Mouse (Mus musculus) heart, postnatal 25 days (tissue): ENCODE measurements at regions not wholly inside any gene's neighbourhood (a gene's known extent, or its start where the extent isn't known, plus 50 kb on each side); places are given as distances from the start of the nearest gene placed in this dataset.
"Not testable (repeated sequence)": the region's sequence is repeated elsewhere in the genome, so short reads cannot be mapped to it uniquely, and the experiment has no call there.

Source experiments
- DNase-seq: peaks from one replicate; pipeline ENCODE4 v3.0.0; 2022; ENCODE audit warnings: low spot score
- intact Hi-C: fragments of 180-260 bp; cut with DNase I; formaldehyde crosslinking; loops from one replicate; pipeline ENCODE4 v1.15.1; 2025

- no peak for DNase-seq
- intact Hi-C loops: no loop called here
Observed at GRCm38 (mm10) chr12:77571071-77571470, 333.1 kb downstream of the Fut8 start.

- intact Hi-C loops: no loop called here
- DNase-seq: no peak
Observed at GRCm38 (mm10) chr12:77575046-77575445, 337.1 kb downstream of the Fut8 start.

DNA sequence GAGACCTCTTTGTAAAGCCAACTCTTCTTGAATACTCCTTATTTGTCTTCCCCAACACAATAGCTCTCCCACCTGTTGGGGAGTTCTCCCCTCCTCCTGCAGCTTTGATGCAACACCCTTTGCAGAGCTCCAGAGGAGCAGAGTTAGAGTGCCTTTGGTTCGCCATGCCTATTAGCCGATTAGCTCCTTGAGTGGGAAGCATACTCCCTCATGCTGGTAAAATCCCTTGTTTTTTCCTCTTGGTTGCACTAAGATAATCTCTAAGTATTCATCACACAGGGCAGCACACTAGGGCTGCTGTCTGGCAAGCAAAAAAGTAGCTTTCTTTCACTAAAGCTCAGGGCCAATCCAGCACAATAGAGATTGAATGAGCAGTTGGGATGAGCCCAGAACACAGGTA, 350.4 kb downstream of the Fut8 start:
- no peak for DNase-seq
- intact Hi-C loops: no loop called here

DNA sequence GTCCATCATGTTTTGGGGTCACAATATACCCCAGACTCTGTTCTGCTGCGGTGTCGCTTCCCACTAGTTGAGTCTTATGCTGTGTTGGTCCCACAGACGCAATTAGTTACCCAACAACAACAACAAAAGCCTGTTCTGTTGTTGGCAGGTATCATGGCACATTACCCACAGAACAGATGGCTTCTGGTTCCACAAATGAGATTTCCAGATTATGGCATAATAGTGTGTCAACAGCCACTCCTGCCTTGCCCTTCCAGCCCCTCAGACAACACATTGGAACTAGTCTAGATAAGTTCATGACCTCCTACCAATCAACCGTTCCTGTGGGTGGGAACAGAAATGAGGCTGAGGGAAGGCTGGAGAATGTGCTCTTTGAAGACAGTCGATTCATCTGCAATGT, 351.5 kb downstream of the Fut8 start:
- intact Hi-C loops: no loop called here
- no peak for DNase-seq

- intact Hi-C loops: no loop called here
- DNase-seq: no peak
Observed at GRCm38 (mm10) chr12:77594092-77594491, 356.2 kb downstream of the Fut8 start.

DNA sequence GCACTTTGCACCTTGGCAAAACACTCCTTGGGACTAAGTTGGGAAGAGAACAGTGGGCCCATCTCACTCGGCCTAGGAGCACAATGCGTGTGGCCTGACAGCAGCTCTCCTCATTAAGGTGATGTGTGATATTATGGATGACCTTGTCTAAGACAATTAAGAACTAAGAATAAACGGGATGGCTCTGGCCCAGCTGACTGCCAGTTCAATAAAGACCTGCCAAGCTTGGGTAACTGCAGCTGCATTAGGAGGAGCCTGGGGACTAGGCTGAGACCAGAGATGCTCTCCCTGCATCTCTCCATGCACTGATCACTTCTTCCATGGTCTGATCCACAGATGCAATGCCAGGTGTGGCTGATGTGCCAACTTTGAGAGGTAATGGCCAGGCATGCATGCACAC, 356.7 kb downstream of the Fut8 start:
- intact Hi-C loops: no loop called here

GRCm38 (mm10) chr12:77595821-77596220, 357.9 kb downstream of the Fut8 start:
- DNase-seq: no peak
- intact Hi-C loops: no loop called here

More for the DNA sequence above, 356.7 kb downstream of the Fut8 start:
- DNase-seq: no peak

GRCm38 (mm10) chr12:77596676-77597075, 358.8 kb downstream of the Fut8 start:
- no peak for DNase-seq
- intact Hi-C loops: no loop called here

DNA sequence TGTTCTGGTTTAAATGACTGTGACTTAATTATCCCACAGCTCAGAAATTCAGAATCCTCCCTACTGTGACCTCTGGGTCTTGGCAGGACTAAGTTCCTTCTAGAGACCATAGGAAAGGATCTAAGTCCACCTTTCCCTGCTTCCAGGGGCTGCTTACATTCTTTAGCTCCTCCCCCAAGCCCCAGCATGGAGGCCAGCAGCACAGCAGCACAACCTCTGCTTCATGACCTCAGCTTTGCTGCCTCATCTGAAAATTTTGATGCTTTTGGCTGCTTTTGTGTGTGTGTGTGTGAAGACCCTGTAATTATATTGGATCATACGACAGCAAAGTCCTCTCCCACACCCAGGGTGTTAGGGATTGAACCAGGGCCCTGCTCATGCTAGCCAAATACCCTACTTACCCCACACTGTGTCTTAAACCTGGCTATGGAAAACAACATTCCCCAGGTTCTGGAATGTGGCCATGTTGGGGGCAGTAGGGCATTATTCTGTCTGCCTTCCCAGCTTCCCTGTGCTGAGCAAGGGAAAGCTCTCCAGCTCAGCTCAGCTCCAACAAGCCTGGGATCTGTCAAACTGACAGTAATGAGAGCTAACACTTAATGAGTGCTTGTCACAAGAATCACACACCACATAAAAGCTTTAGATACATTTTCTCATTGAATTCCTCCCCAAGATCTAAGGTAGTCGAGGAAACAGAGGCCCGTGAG, 359.9 kb downstream of the Fut8 start:
- no peak for DNase-seq
- intact Hi-C loops: no loop called here

DNA sequence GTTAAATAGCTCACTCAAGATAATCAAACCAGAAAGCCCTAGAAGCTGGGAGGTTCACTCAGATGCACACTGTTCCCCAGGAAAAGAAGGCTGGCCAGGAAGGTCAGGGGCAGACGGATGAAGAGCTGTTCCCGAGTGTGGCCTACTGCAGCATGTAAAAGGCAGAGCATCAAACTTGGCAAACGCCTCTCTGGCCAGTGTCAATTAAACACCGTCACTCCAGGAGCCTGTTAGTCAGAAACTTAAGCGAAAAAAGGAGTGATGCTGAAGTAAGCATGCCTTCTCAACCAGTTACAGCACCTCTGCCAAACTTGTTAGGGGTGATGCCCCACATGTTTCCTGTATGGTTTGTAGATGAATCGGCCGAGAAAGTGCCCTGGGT, 360.4 kb downstream of the Fut8 start:
- DNase-seq: no peak
- intact Hi-C loops: no loop called here

DNA sequence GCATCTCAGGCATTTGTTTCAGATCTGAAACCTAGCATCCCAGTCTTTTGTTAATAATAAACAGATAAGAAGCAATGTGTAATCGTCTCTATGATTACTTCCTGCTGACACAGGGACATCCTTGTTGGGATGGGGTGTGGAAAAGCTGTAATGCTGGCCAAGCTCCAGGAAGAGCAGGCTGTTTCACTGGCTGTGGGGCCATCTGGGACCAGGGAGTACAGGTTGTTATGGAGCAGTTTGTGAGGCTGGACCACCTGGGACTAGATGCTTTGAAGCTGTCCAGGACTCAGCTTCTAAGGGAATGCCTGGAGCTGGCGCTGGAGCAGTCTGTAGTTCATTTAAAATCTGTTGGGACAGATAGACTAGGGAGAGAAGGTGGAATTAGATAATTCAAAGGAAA, 361.5 kb downstream of the Fut8 start:
- DNase-seq: no peak
- intact Hi-C loops: no loop called here

GRCm38 (mm10) chr12:77603832-77604501, 366.0 kb downstream of the Fut8 start:
- DNase-seq: no peak
- intact Hi-C loops: no loop called here

GRCm38 (mm10) chr12:77617552-77617951, 379.6 kb downstream of the Fut8 start:
- no peak for DNase-seq
- intact Hi-C loops: no loop called here

DNA sequence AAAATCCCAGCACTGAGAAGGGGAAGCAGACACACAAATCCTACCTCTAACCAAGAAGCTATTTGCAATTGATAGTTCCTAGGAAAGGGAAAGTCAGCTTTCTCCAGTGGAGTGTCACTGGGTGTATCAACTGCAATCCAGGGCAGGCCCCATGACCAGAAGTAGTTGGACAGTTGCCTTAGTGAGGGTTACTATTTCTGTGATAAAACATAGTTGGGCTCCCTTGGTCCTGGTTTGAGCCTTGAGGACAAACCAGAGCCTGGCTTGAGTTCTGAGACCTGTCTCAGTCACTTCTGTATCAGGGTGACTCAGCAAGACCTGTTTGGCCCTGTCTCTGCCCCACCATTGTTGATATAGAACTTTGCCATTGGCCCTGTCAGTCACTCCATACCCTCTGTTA, 384.3 kb downstream of the Fut8 start:
- intact Hi-C loops: no loop called here
- no peak for DNase-seq

- not testable (repeated sequence) for DNase-seq
Observed at GRCm38 (mm10) chr12:77624323-77624722, 386.4 kb downstream of the Fut8 start.

GRCm38 (mm10) chr12:77628358-77628850, 390.5 kb downstream of the Fut8 start:
- DNase-seq: no peak
- intact Hi-C loops: no loop called here

More at GRCm38 (mm10) chr12:77624323-77624722, 386.4 kb downstream of the Fut8 start:
- intact Hi-C loops: not testable (repeated sequence)

DNA sequence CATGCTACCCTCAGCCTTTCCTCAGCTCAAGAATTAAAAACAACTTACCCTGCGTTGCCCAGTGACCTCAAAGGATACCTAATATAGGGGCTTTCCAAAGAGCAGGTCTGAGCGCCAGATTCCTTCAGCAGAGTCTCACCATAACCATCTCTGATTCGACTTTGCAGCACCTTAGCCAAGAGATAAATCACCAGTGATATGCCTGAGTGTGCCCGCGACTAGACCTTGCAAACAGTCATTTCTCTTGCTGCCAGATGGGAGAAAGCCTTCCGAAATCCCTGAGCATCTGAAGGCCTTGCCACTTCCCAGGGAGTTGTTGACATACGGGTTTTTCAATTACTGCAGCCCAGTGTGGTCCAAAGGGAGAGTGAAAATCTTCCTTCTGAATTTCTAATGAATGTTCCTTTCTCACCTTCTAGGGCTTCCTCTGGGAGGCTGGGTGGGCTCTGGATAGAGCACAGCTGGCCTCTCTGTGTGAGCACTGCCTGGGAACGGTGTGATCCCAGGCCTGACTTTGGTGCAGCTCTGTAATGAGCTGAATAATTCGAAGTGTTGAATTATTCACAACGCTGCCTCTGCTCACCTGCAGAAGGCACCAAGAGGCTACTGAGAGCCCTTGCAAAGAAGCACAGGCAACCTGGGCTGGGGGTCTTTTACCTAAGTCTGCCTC, 396.2 kb downstream of the Fut8 start:
- DNase-seq: no peak
- intact Hi-C loops: no loop called here

GRCm38 (mm10) chr12:77638266-77638665, 400.3 kb downstream of the Fut8 start:
- intact Hi-C loops: no loop called here
- DNase-seq: no peak

GRCm38 (mm10) chr12:77642336-77642735, 404.4 kb downstream of the Fut8 start:
- no peak for DNase-seq
- intact Hi-C loops: no loop called here

- intact Hi-C loops: no loop called here
- no peak for DNase-seq
Observed at GRCm38 (mm10) chr12:77647841-77648240, 409.9 kb downstream of the Fut8 start.

DNA sequence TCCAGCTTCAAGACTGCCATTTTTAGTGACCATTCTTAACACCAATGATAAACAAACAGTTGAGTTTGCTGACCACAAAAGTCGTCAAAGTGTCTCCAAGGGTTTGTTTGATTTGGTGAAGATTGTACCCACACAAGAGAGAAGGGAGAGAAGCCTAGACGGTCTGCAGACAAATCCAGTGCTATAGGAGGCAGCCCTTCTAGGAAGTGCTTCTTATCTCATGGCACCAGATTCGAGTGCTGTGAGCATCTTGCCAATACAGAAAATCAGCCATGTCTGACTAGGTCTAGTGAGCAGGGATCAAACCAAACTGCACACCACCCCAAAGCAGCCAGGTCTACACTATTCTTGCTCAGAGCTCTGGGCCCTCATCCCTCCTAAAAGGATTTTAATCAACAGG, 416.4 kb downstream of the Fut8 start:
- no peak for DNase-seq
- intact Hi-C loops: no loop called here
